Mouse (Mus musculus) adrenal gland, postnatal 25 days (tissue): Measurements from ENCODE around the gene Ift43. TPM values are rescaled to one million over a fixed set of nuclear protein-coding genes. Genes with fewer than 3 reads are reported as not detected.

ENCODE experiments used
- DNase-seq: peaks from one replicate; pipeline ENCODE4 v3.0.0; 2021; ENCODE audit warnings: mixed read lengths
- long read RNA-seq: library from polyadenylated mRNA; stranded (forward); transcript quantifications from one replicate; pipeline ENCODE4 v2.0.0, GENCODE M21; 2021
- total RNA-seq: library from RNA; stranded (reverse); gene quantifications from 2 replicates; pipeline ENCODE4 v1.2.3, GENCODE M21; 2021

Ift43 gene
- total RNA-seq: 21.6 and 27.4 TPM in 2 replicates
- long read RNA-seq, transcript Ift43-205 (9 exons, 783 nt): major isoform, 17 of 19 reads
- long read RNA-seq, partial matches to known transcripts: 1 of 19 reads
- long read RNA-seq, other reads (novel, unspliced or antisense): 1 of 19 reads

- DNase-seq: peak; percentile 84
Observed at GRCm38 (mm10) chr12:86082481-86083012, at the start of gene Ift43. TSS of gene Ift43 (plus strand) at chr12:86082541.

GRCm38 (mm10) chr12:86035586-86035985 lies 46.8 kb upstream of the Ift43 start:
- no peak for DNase-seq

GRCm38 (mm10) chr12:86036368-86037166 lies 45.8 kb upstream of the Ift43 start:
- DNase-seq: no peak

GRCm38 (mm10) chr12:86037235-86037921 lies 45.0 kb upstream of the Ift43 start:
- no peak for DNase-seq

- DNase-seq: no peak
Observed at GRCm38 (mm10) chr12:86039078-86039477, 43.3 kb upstream of the Ift43 start.

- no peak for DNase-seq
Observed at GRCm38 (mm10) chr12:86039751-86040150, 42.6 kb upstream of the Ift43 start.

GRCm38 (mm10) chr12:86046141-86046540 lies 36.2 kb upstream of the Ift43 start:
- no peak for DNase-seq

GRCm38 (mm10) chr12:86046776-86047175 lies 35.6 kb upstream of the Ift43 start:
- DNase-seq: no peak

- DNase-seq: no peak
Observed at GRCm38 (mm10) chr12:86047376-86047775, 35.0 kb upstream of the Ift43 start.

- no peak for DNase-seq
Observed at GRCm38 (mm10) chr12:86049813-86050212, 32.5 kb upstream of the Ift43 start.

- DNase-seq: no peak
Observed at GRCm38 (mm10) chr12:86051477-86051876, 30.9 kb upstream of the Ift43 start.

GRCm38 (mm10) chr12:86055306-86055705 lies 27.0 kb upstream of the Ift43 start:
- no peak for DNase-seq

GRCm38 (mm10) chr12:86056976-86057375 lies 25.4 kb upstream of the Ift43 start:
- no peak for DNase-seq

GRCm38 (mm10) chr12:86057516-86057915 lies 24.8 kb upstream of the Ift43 start:
- DNase-seq: no peak

GRCm38 (mm10) chr12:86059341-86059740 lies 23.0 kb upstream of the Ift43 start:
- DNase-seq: no peak

GRCm38 (mm10) chr12:86064796-86065195 lies 17.5 kb upstream of the Ift43 start:
- DNase-seq: no peak

- DNase-seq: no peak
Observed at GRCm38 (mm10) chr12:86071432-86071831, 10.9 kb upstream of the Ift43 start.

GRCm38 (mm10) chr12:86074681-86075080 lies 7.7 kb upstream of the Ift43 start:
- no peak for DNase-seq

- no peak for DNase-seq
Observed at GRCm38 (mm10) chr12:86075358-86075757, 7.0 kb upstream of the Ift43 start.

GRCm38 (mm10) chr12:86076321-86076901 lies 5.9 kb upstream of the Ift43 start:
- peak; percentile 11 for DNase-seq

GRCm38 (mm10) chr12:86077322-86077721 lies 5.0 kb upstream of the Ift43 start:
- no peak for DNase-seq

- DNase-seq: no peak
Observed at GRCm38 (mm10) chr12:86077736-86078135, 4.6 kb upstream of the Ift43 start.

- no peak for DNase-seq
Observed at GRCm38 (mm10) chr12:86078176-86078552, 4.2 kb upstream of the Ift43 start.
